Mouse (Mus musculus): ENCODE data around the gene Oxsr1. TPM values are rescaled to one million over a fixed set of nuclear protein-coding genes. Genes with fewer than 3 reads are reported as not detected.
"Not testable (repeated sequence)": the region's sequence is repeated elsewhere in the genome, so short reads cannot be mapped to it uniquely, and the experiment has no call there.

The Oxsr1 gene
- polyA plus RNA-seq (2015; fragmentation: Nextera tagmentation; extraction: Ambion mirVana): 13.0 and 13.7 TPM in 2 replicates

- WGBS: under 1% methylated on average over 76 of the region's 76 CpGs
- ATAC-seq: peak; percentile 95
- Histone ChIP-seq H3K9me3 (no peaks in the 10 kb centered on the region), H3K27me3 (no peaks in the 10 kb centered on the region), H3K4me3 (replicated peaks) (peak within 1 kb of the TSS; percentile 96), H3K27ac (peak within 1 kb of the TSS; percentile 88), H3K9ac (replicated peaks) (peak within 1 kb of the TSS; percentile 88), H3K4me2 (replicated peaks) (peak within 1 kb of the TSS; percentile 95), H3K4me1 (replicated peaks) (peaks cover 31% of the 10 kb centered on the region), H3K36me3 (0 out of 2 replicates have a peak, but pooled peaks cover 4% of the 10 kb centered on the region)
These were observed at the start of gene Oxsr1 for GRCm38 (mm10) chr9:119322289-119323259. Oxsr1 (minus strand) TSS chr9:119322427.

GRCm38 (mm10) chr9:119371251-119371650 is 49.0 kb upstream of the Oxsr1 start:
- Histone ChIP-seq H3K27me3 (no peaks in the 10 kb centered on the region), H3K4me3 (replicated peaks) (no peak overlapping the region), H3K36me3 (no peaks in the 10 kb centered on the region), H3K4me1 (replicated peaks) (no peaks in the 10 kb centered on the region), H3K4me2 (replicated peaks) (no peak overlapping the region), H3K9me3 (no peaks in the 10 kb centered on the region), H3K27ac (no peak overlapping the region), H3K9ac (replicated peaks) (no peak overlapping the region)
- no peak for ATAC-seq
- 87% methylated on average over 4 of the region's 4 CpGs for WGBS

- not testable (repeated sequence) for H3K9ac ChIP-seq (replicated peaks); H3K4me2 ChIP-seq (replicated peaks); H3K36me3 ChIP-seq; H3K4me1 ChIP-seq (replicated peaks); ATAC-seq; H3K4me3 ChIP-seq (replicated peaks); H3K9me3 ChIP-seq; H3K27me3 ChIP-seq; H3K27ac ChIP-seq
- 86% methylated on average over 4 of the region's 4 CpGs for WGBS
These were observed 48.5 kb upstream of the Oxsr1 start for GRCm38 (mm10) chr9:119370770-119371169.

- Histone ChIP-seq H3K27me3 (no peaks in the 10 kb centered on the region), H3K9me3 (no peaks in the 10 kb centered on the region), H3K27ac (no peak overlapping the region), H3K4me2 (replicated peaks) (no peak overlapping the region), H3K36me3 (no peaks in the 10 kb centered on the region), H3K4me3 (replicated peaks) (no peak overlapping the region), H3K9ac (replicated peaks) (no peak overlapping the region), H3K4me1 (replicated peaks) (no peaks in the 10 kb centered on the region)
- WGBS: 90% methylated on average over 3 of the region's 3 CpGs
- ATAC-seq: no peak
These were observed 46.1 kb upstream of the Oxsr1 start for GRCm38 (mm10) chr9:119368367-119368766.

GRCm38 (mm10) chr9:119365284-119365683 is 43.1 kb upstream of the Oxsr1 start, which contains the start of gene Slc22a14:
Slc22a14 (minus strand) TSS chr9:119365553.
- H3K9me3 ChIP-seq: no peaks in the 10 kb centered on the region
- 83% methylated on average over 7 of the region's 7 CpGs for WGBS
- no peak within 1 kb of the TSS for H3K27ac ChIP-seq
- no peaks in the 10 kb centered on the region for H3K36me3 ChIP-seq
- no peak for ATAC-seq
- H3K4me2 ChIP-seq (replicated peaks): no peak within 1 kb of the TSS
- no peak within 1 kb of the TSS for H3K4me3 ChIP-seq (replicated peaks)
- H3K9ac ChIP-seq (replicated peaks): no peak within 1 kb of the TSS
- no peaks in the 10 kb centered on the region for H3K4me1 ChIP-seq (replicated peaks)
- H3K27me3 ChIP-seq: no peaks in the 10 kb centered on the region

- no peak for ATAC-seq
- H3K9me3 ChIP-seq: no peaks in the 10 kb centered on the region
- H3K27ac ChIP-seq: no peak overlapping the region
- WGBS: 91% methylated on average over 12 of the region's 12 CpGs
- no peak overlapping the region for H3K4me3 ChIP-seq (replicated peaks)
- no peaks in the 10 kb centered on the region for H3K4me1 ChIP-seq (replicated peaks)
- no peaks in the 10 kb centered on the region; the same call in 1 of the 2 replicates for H3K27me3 ChIP-seq
- H3K9ac ChIP-seq (replicated peaks): no peak overlapping the region
- H3K36me3 ChIP-seq: no peaks in the 10 kb centered on the region
- H3K4me2 ChIP-seq (replicated peaks): no peak overlapping the region
These were observed 41.0 kb upstream of the Oxsr1 start for GRCm38 (mm10) chr9:119363229-119363628.

GRCm38 (mm10) chr9:119361416-119361815 is 39.2 kb upstream of the Oxsr1 start:
- Histone ChIP-seq H3K36me3 (no peaks in the 10 kb centered on the region), H3K4me3 (replicated peaks) (no peak overlapping the region), H3K9ac (replicated peaks) (no peak overlapping the region), H3K9me3 (no peaks in the 10 kb centered on the region), H3K27ac (no peak overlapping the region), H3K4me2 (replicated peaks) (no peak overlapping the region), H3K4me1 (replicated peaks) (peaks cover 8% of the 10 kb centered on the region; the same call in 1 of the 2 replicates), H3K27me3 (no peaks in the 10 kb centered on the region; the same call in 1 of the 2 replicates)
- WGBS: 92% methylated on average over 5 of the region's 5 CpGs
- no peak for ATAC-seq

- Histone ChIP-seq H3K9me3 (no peaks in the 10 kb centered on the region), H3K27me3 (no peaks in the 10 kb centered on the region; the same call in 1 of the 2 replicates), H3K4me1 (replicated peaks) (peaks cover 8% of the 10 kb centered on the region; the same call in 1 of the 2 replicates), H3K9ac (replicated peaks) (peak overlapping the region; percentile 76; the same call in 1 of the 2 replicates), H3K27ac (no peak overlapping the region), H3K4me3 (replicated peaks) (peak overlapping the region; percentile 69), H3K4me2 (replicated peaks) (peak overlapping the region; percentile 89), H3K36me3 (no peaks in the 10 kb centered on the region)
- WGBS: 40% methylated on average over 9 of the region's 9 CpGs
- ATAC-seq: peak; percentile 3; the same call in 1 of the 2 replicates
These were observed 35.8 kb upstream of the Oxsr1 start for GRCm38 (mm10) chr9:119358058-119358429.

GRCm38 (mm10) chr9:119357331-119358057 is 35.3 kb upstream of the Oxsr1 start, which contains the start of gene Xylb:
Xylb (plus strand) TSS chr9:119357381.
- Histone ChIP-seq H3K9me3 (no peaks in the 10 kb centered on the region), H3K36me3 (no peaks in the 10 kb centered on the region), H3K27me3 (no peaks in the 10 kb centered on the region; the same call in 1 of the 2 replicates), H3K4me3 (replicated peaks) (peak within 1 kb of the TSS; percentile 69), H3K4me2 (replicated peaks) (peak within 1 kb of the TSS; percentile 89), H3K4me1 (replicated peaks) (peaks cover 8% of the 10 kb centered on the region; the same call in 1 of the 2 replicates), H3K27ac (no peak within 1 kb of the TSS), H3K9ac (replicated peaks) (peak within 1 kb of the TSS; percentile 76)
- 2% methylated on average over 65 of the region's 65 CpGs for WGBS
- ATAC-seq: peak; percentile 91

- Histone ChIP-seq H3K4me3 (replicated peaks) (no peak overlapping the region), H3K36me3 (peaks cover 9% of the 10 kb centered on the region), H3K27me3 (no peaks in the 10 kb centered on the region; the same call in 1 of the 2 replicates), H3K9me3 (no peaks in the 10 kb centered on the region), H3K27ac (no peak overlapping the region), H3K4me2 (replicated peaks) (no peak overlapping the region), H3K9ac (replicated peaks) (no peak overlapping the region), H3K4me1 (replicated peaks) (peaks cover 8% of the 10 kb centered on the region; the same call in 1 of the 2 replicates)
- ATAC-seq: no peak
- 83% methylated on average over 6 of the region's 6 CpGs for WGBS
These were observed 33.7 kb upstream of the Oxsr1 start for GRCm38 (mm10) chr9:119355943-119356342.

GRCm38 (mm10) chr9:119353926-119354325 is 31.7 kb upstream of the Oxsr1 start:
- H3K4me3 ChIP-seq (replicated peaks): no peak overlapping the region
- no peak overlapping the region for H3K9ac ChIP-seq (replicated peaks)
- WGBS: 87% methylated on average over 6 of the region's 6 CpGs
- no peaks in the 10 kb centered on the region; the same call in 1 of the 2 replicates for H3K27me3 ChIP-seq
- H3K4me1 ChIP-seq (replicated peaks): peaks cover 8% of the 10 kb centered on the region; the same call in 1 of the 2 replicates
- ATAC-seq: no peak
- H3K4me2 ChIP-seq (replicated peaks): no peak overlapping the region
- peaks cover 26% of the 10 kb centered on the region for H3K36me3 ChIP-seq
- H3K9me3 ChIP-seq: no peaks in the 10 kb centered on the region
- H3K27ac ChIP-seq: no peak overlapping the region

Data from midbrain, embryonic 13.5 days (tissue).